Mouse (Mus musculus) right cerebral cortex, postnatal 10 days (tissue): ENCODE data around the gene Stat3.

Experiments used
- DNase-seq, 2 experiments: peaks; one replicate each; pipeline ENCODE4 v3.0.0; 2021; ENCODE audit warnings: low spot score in 2 of 2

Gene Stat3

DNA sequence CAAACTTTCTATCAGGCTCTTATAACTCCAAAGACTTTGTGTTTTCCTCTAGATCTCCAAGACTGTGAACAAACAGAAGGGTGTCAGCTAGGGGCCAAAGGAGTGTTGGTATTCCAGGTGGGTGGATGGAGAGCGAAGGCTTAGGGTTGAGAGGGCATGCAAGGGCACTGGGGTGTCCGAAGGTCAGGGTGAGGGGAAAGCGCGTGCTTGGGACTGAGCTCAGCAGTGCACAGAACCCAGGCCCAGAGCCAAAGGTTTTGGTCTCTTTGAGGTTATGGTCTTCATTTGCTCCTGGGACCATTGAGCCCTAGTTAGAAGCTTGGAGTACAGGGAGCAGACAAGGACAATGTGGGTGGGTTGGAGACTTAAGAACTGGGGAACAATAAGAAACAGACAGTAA lies 84.2 kb downstream of the Stat3 start:
- no peak for DNase-seq

- no peak for DNase-seq
Measured at GRCm38 (mm10) chr11:100854268-100854667, 85.1 kb downstream of the Stat3 start.

DNA sequence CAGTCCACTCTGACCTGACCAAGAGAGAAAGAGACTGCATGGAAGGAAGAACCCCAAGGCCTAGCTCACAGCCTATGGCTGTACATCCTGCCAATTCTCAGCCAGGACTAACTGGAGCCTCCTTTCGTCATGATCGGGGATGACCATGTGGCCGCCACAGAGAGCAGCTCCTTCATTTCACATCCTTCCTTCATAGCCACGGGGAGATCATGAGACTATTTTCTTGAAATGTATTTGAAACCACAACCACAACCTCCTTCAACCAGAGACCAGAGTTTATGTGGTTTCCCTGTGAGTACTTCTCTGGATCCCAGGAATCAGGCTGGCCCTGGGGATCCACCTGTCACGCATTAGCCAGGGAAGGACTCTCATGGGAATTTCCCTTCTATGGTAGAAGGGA lies 86.3 kb downstream of the Stat3 start:
- no peak for DNase-seq

DNA sequence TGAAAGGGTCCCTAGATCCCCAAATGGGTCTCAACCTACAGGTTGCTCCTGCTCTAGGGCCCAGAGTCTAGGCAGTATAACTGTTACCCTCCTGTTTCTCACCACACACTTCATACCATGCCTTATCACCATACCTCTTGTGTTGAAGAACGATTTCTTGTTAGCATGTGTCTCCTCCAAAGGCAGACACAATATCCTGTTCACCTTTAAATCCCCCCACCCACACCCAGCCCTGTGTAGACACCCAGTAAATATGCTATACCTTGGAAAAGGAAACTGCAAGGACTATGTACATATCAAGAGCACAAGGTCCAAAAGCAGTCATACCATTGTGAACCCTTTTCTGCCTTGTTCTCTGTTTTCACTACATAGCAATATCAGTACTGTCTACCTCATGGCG lies 87.3 kb downstream of the Stat3 start:
- DNase-seq = no peak

GRCm38 (mm10) chr11:100850778-100851528 lies 88.4 kb downstream of the Stat3 start:
- DNase-seq = peak; percentile 49 to 60

GRCm38 (mm10) chr11:100850038-100850777 lies 89.1 kb downstream of the Stat3 start, which contains the start of gene Stat5b:
Gene Stat5b (minus strand): TSS chr11:100850724.
- peak; percentile 68 to 78 for DNase-seq

DNA sequence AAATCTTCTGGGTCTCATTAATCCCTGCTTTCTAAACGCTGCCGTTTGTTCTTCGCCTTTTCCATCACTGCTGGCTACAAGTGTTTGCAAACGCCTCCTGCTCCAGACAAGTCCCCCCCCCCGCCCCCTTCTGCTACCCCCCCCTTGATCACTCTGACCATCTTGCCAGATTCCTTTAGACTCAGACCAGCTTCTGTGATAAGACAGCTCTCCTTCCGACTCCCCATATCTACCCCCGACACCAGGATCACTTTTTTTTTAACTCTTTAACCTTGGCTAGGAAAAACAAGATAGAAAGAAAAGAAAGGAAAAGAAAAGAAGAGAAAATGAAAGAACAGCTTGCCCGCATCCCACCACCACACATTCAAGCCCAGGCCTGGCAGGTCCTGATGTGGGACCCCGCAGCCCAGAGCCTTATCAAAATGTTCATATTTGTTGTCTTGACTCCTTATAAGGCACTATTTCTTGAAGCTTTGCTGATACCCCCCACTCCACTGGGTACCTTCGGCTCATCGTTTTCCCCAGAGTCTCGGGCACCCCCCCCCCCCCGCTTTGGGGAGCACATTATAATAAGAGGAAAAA lies 89.8 kb downstream of the Stat3 start:
- DNase-seq = no peak

DNA sequence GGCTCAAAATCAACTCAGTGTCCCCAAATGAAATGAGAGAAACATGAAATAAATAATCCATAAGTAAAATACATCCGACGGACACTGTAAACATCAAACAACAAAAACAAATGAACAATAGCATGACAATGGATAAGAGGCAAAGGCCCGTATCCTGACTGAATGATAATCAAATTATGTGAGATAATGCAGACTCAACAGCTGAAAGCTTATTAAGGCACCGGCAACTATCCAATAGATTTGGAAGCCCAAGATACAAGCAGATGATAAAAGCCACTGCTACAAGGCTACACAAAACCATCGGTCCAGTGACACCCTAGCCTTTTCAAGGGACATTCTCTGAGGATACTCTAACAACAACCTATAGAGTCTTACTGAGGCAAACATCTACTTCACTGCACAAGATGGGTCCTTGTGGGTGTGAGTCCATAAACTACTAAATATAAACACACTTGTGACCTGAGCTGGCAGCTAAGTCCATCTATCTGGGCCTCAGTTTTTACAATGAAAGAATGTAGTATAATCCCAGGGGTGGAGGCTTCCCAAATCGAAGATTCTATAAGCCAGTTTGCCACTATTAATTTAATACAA lies 90.5 kb downstream of the Stat3 start:
- DNase-seq = no peak

DNA sequence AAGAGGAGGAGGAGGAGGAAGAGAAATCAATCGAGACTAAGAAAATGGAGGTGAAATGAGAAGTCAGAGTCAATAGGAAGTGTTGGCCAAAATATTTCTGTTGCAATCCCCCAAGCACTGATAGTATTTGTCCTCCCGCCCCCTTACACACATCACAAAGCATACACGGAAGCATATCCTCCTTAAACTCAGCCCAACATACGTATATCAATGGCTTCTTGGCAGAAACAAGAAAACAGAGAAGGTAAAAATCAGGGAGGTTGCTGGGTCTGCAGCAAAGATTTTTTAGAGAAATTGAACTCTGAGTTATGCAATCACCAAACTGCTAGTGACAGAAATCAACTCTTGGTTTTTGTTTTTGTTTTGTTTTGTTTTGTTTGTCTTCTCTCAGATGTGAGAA lies 91.3 kb downstream of the Stat3 start:
- DNase-seq = no peak

GRCm38 (mm10) chr11:100847572-100847971 lies 91.8 kb downstream of the Stat3 start:
- no peak for DNase-seq

DNA sequence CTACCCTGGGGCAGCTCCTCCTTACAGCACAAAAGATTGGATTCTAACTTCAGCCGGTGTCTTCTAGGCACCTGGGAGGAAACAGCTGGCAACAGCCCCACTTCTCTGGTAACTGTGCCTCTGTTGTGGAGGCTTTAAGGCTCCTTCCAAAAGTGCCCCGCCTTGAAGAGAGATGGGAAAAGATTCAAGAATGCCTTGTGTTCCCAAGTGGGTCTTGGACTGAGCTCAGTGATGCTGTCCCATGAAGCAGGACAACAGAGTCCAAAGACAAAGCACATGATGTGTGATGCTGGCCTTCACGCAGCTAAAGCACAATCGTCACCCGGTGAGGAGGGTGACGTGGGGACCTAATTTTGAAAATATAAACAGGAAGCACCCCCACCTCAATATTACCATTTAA lies 93.5 kb downstream of the Stat3 start:
- no peak for DNase-seq

- DNase-seq = no peak
Measured at GRCm38 (mm10) chr11:100844121-100844520, 95.2 kb downstream of the Stat3 start.

DNA sequence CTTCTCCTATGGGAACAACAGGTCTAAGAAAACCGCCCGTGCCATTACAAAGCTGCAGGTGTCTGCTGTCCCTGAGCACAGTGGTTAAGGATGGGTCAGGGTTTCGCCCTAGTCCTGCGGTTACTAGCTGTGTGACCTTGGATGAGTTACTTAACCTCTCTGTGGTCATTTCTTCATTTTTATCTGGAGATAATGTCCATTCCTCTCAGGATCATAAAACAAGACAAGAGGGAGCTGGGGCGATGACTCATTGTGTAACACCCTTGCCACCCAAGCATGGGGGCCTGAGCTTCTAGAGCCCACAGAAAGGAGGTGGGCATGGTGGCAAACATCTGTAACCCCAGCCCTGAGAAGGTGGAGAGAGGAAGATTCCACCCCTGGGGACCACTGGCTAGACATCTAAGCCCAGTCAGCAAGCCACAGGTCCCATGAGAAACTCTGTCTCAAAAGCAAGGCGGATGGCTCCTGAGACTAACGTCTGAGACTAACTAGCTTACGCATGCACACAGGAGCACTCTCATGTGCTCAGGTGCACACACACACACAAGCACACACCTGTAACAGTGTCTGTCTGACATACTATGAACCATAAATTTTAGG lies 96.2 kb downstream of the Stat3 start:
- DNase-seq = no peak

DNA sequence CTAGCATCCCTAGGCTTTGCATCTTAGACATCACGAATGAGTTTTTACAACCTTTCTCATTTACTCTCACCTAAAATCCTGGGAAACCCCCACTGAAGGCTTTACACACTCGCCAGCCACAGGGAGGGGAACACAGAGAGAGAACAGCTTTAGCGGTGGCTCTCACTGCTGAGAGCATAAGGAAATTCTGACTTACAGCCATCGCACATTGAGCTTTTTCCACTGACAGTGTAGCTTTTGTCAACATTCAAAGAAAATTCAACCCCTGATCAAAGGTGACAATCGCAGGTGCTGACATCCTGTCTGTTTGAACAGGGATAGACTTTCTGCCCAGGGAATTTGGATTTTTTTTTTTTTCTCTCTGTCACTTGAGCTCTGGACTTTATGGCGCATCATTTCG lies 97.3 kb downstream of the Stat3 start:
- no peak for DNase-seq

DNA sequence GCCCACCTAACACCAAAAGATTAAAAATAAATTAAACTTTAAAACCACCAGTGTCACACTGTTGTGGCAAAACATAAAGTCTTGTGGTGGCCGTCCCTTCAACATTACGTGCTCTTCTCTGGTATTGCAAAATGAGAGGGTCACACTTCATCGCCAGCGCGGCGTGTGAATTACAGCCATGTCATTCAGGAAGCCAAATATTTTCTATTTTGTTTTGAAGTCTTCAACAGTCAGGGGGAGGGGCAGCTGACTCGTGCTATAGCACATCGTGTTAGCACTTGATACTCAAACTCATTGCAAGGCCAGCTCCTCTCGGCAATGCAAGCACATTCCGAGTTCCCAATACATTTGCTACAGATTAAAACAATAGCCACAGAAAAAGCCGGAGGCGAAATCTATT lies 98.5 kb downstream of the Stat3 start:
- no peak for DNase-seq

GRCm38 (mm10) chr11:100839523-100839922 lies 99.8 kb downstream of the Stat3 start:
- no peak for DNase-seq

DNA sequence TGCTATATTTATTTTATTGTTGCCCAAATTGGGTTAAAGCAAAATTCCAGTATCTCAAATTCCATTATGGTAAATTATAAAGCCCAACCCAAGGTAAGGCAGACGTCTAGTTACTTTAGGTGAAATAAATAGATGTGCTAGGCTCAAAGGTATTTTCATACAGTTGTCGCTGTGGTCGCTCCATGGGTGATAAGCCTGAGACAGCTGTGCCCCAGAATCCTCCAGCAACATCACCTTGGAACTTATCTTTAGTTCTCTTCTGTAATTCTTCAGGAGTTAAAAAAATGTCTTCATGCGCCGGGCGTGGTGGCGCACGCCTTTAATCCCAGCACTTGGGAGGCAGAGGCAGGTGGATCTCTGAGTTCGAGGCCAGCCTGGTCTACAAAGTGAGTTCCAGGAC lies 100.4 kb downstream of the Stat3 start:
- no peak for DNase-seq

- no peak for DNase-seq
Measured at GRCm38 (mm10) chr11:100836923-100837702, 102.2 kb downstream of the Stat3 start.
